Mouse (Mus musculus): ENCODE measurements around the gene Ctla4. TPM values are rescaled to one million over a fixed set of nuclear protein-coding genes. Genes with fewer than 3 reads are reported as not detected.

Ctla4 gene
- 1.0 TPM for polyA plus RNA-seq (2014; fragmentation: Illumina TruSeq; extraction: RNeasy Lipid Tissue Mini Kit (QIAGEN cat#74804); ENCODE audit: low replicate concordance)

GRCm38 (mm10) chr1:60886981-60887380 is at the start of gene Ctla4:
TSS of gene Ctla4 (plus strand) at chr1:60887000.

Other genes starting within 250 kb of the Ctla4 start
- gene Cd28, start 170.2 kb upstream of the Ctla4 start, polyA plus RNA-seq (2014; fragmentation: Illumina TruSeq; extraction: RNeasy Lipid Tissue Mini Kit (QIAGEN cat#74804); ENCODE audit: low replicate concordance) = 3.1 TPM
- 0.97 TPM for gene Icos, start 90.9 kb downstream of the Ctla4 start, polyA plus RNA-seq (2014; fragmentation: Illumina TruSeq; extraction: RNeasy Lipid Tissue Mini Kit (QIAGEN cat#74804); ENCODE audit: low replicate concordance)